Mouse (Mus musculus): ENCODE measurements around the gene Bmp2k. TPM values are rescaled to one million over a fixed set of nuclear protein-coding genes. Genes with fewer than 3 reads are reported as not detected.

The Bmp2k gene
- polyA plus RNA-seq, 1 experiment from 2014 or later: 26.5 TPM

- 13% methylated on average over 39 of the region's 39 CpGs for WGBS (ENCODE audit: insufficient replicate concordance)
- H3K9me3 ChIP-seq (replicated peaks; ENCODE audit: control insufficient read depth, low read length): no peaks in the 10 kb centered on the region
- peak; percentile 2; the same call in 1 of the 2 replicates for ATAC-seq (ENCODE audit: low read depth)
- peak overlapping the region; percentile 98 for H3K9ac ChIP-seq (ENCODE audit: low read depth, low read length)
- no peaks in the 10 kb centered on the region for H3K27me3 ChIP-seq (ENCODE audit: control insufficient read depth, insufficient read depth, low read depth, low read length)
- peak overlapping the region; percentile 98 for H3K4me2 ChIP-seq (ENCODE audit: low read depth, low read length)
- peak overlapping the region; percentile 97 for H3K27ac ChIP-seq (ENCODE audit: low read length)
- H3K4me1 ChIP-seq (ENCODE audit: control insufficient read depth, low read depth, low read length): peaks cover 37% of the 10 kb centered on the region
- peaks cover 6% of the 10 kb centered on the region for H3K36me3 ChIP-seq (ENCODE audit: control insufficient read depth, insufficient read depth)
- peak overlapping the region; percentile 89 for H3K4me3 ChIP-seq (ENCODE audit: low read depth, low read length)
These were observed 834 bp upstream of the Bmp2k start for GRCm38 (mm10) chr5:96996401-96997309.

DNA sequence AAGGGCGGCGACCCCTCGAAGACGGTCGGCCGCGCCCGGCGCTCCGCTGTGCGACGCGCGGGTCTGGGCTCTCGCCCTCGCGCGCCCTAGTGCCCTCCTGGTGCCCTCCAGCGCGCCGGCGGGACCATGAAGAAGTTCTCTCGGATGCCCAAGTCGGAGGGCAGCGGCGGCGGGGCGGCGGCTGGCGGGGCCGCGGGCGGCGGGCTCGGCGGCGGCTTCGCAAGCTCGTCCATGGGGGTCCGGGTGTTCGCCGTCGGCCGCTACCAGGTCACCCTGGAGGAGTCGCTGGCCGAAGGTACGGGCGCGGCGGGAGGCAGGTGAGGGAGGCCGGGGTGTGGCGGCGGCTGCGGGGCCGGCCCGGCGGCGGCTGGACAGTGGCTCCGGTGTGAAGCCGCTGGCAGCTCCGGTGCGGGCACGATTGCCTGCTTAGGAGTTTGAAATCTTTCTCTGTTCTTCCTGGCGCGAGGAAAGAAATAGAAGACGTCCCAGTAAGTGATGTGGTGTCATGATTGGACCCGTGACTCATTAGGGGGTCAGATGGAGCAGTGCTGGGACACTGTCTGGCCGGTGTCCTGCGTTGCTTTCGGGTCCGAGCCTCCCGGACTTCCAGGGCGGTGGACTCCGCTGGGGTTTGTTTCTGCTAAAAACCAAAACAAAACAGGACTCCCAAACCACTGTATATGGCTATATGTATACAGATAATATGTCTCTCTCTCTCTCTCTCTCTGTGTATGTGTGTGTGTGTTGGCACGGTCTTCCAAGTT is 495 bp downstream of the Bmp2k start:
- Histone ChIP-seq H3K9ac (ENCODE audit: low read depth, low read length) (peak overlapping the region; percentile 98), H3K4me3 (ENCODE audit: low read depth, low read length) (peak overlapping the region; percentile 89), H3K27ac (ENCODE audit: low read length) (peak overlapping the region; percentile 97), H3K4me2 (ENCODE audit: low read depth, low read length) (peak overlapping the region; percentile 63), H3K36me3 (ENCODE audit: control insufficient read depth, insufficient read depth) (peaks cover 8% of the 10 kb centered on the region), H3K27me3 (ENCODE audit: control insufficient read depth, insufficient read depth, low read depth, low read length) (no peaks in the 10 kb centered on the region), H3K4me1 (ENCODE audit: control insufficient read depth, low read depth, low read length) (peaks cover 44% of the 10 kb centered on the region), H3K9me3 (replicated peaks; ENCODE audit: control insufficient read depth, low read length) (no peaks in the 10 kb centered on the region)
- peak; percentile 37 for ATAC-seq (ENCODE audit: low read depth)
- WGBS (ENCODE audit: insufficient replicate concordance): under 1% methylated on average over 65 of the region's 75 CpGs

DNA sequence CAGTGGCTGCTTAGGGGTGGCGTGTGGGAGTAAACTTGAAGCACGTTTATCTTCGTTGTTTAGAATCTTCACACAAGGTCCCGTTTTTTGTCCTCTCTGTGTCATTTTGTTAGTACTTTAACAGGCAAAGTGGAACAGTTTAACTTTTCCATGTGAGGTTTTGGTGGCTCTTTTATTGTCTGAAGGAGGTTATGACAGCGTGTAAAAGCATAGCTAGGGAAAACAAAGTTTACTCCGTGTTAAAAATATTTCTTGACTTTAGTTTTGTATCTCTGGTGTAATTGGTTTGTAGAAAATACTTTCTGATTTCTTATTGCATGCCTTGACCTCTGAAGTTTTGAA is 1.0 kb downstream of the Bmp2k start:
- peak overlapping the region; percentile 63 for H3K4me2 ChIP-seq (ENCODE audit: low read depth, low read length)
- H3K27ac ChIP-seq (ENCODE audit: low read length): peak overlapping the region; percentile 97
- peak overlapping the region; percentile 98 for H3K9ac ChIP-seq (ENCODE audit: low read depth, low read length)
- H3K9me3 ChIP-seq (replicated peaks; ENCODE audit: control insufficient read depth, low read length): no peaks in the 10 kb centered on the region
- H3K27me3 ChIP-seq (ENCODE audit: control insufficient read depth, insufficient read depth, low read depth, low read length): no peaks in the 10 kb centered on the region
- H3K4me1 ChIP-seq (ENCODE audit: control insufficient read depth, low read depth, low read length): peaks cover 48% of the 10 kb centered on the region
- WGBS (ENCODE audit: insufficient replicate concordance): 3% methylated on average over 6 of the region's 6 CpGs
- peaks cover 8% of the 10 kb centered on the region for H3K36me3 ChIP-seq (ENCODE audit: control insufficient read depth, insufficient read depth)
- 0 out of 2 replicates have a peak, but pooled peaks have one; percentile 1 for ATAC-seq (ENCODE audit: low read depth)
- H3K4me3 ChIP-seq (ENCODE audit: low read depth, low read length): peak overlapping the region; percentile 89

DNA sequence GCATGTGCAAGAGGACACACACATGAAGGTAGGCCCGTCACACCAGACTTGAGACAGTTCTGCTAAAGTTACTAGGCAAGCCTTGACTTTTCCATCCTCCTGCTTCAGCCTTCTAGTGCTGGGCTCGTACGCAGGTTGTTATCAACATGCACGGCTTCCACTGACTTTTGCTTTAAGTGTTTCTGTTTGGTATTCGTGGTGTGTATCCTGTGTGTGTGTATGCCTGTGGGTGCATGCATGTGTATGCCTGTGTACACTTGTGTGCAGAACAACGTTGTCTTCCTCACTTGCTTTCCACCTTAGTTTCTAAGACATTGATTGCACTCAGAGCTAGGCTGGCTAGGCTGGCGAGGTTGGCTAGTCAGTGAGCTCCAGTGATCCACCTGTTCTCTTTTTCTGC is 2.1 kb downstream of the Bmp2k start:
- Histone ChIP-seq H3K27ac (ENCODE audit: low read length) (peak overlapping the region; percentile 62), H3K36me3 (ENCODE audit: control insufficient read depth, insufficient read depth) (peaks cover 8% of the 10 kb centered on the region), H3K9ac (ENCODE audit: low read depth, low read length) (peak overlapping the region; percentile 71), H3K9me3 (replicated peaks; ENCODE audit: control insufficient read depth, low read length) (no peaks in the 10 kb centered on the region), H3K4me2 (ENCODE audit: low read depth, low read length) (peak overlapping the region; percentile 63), H3K4me3 (ENCODE audit: low read depth, low read length) (peak overlapping the region; percentile 89), H3K27me3 (ENCODE audit: control insufficient read depth, insufficient read depth, low read depth, low read length) (no peaks in the 10 kb centered on the region), H3K4me1 (ENCODE audit: control insufficient read depth, low read depth, low read length) (peaks cover 56% of the 10 kb centered on the region)
- ATAC-seq (ENCODE audit: low read depth): no peak
- 44% methylated on average over 7 of the region's 7 CpGs for WGBS (ENCODE audit: insufficient replicate concordance)

DNA sequence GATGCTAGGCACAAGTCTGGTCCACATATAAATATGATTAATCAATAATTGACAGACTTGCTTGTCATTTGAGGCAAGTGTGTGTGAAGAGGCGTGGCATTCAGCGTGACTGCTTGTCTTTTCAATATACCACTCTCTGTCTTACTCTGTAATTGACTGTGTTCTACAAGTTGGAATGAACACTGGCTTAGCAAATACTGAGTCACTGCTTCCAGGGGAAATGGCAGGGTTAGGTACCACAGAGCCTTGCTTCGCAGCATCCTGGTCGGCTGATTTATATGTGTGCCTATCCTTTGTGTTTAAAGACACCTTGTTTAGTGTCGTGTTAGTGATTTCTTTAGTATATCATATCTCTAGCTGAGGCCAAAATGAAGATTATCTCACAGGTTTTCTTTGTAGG is 3.0 kb downstream of the Bmp2k start:
- H3K4me3 ChIP-seq (ENCODE audit: low read depth, low read length): peak overlapping the region; percentile 89
- no peak for ATAC-seq (ENCODE audit: low read depth)
- H3K27me3 ChIP-seq (ENCODE audit: control insufficient read depth, insufficient read depth, low read depth, low read length): no peaks in the 10 kb centered on the region
- peak overlapping the region; percentile 71 for H3K9ac ChIP-seq (ENCODE audit: low read depth, low read length)
- WGBS (ENCODE audit: insufficient replicate concordance): 71% methylated on average over 5 of the region's 5 CpGs
- peak overlapping the region; percentile 63 for H3K4me2 ChIP-seq (ENCODE audit: low read depth, low read length)
- peak overlapping the region; percentile 62 for H3K27ac ChIP-seq (ENCODE audit: low read length)
- peaks cover 8% of the 10 kb centered on the region for H3K36me3 ChIP-seq (ENCODE audit: control insufficient read depth, insufficient read depth)
- peaks cover 63% of the 10 kb centered on the region for H3K4me1 ChIP-seq (ENCODE audit: control insufficient read depth, low read depth, low read length)
- no peaks in the 10 kb centered on the region for H3K9me3 ChIP-seq (replicated peaks; ENCODE audit: control insufficient read depth, low read length)

- Histone ChIP-seq H3K4me2 (ENCODE audit: low read depth, low read length) (peak overlapping the region; percentile 63), H3K27ac (ENCODE audit: low read length) (no peak overlapping the region)
These were observed 3.7 kb downstream of the Bmp2k start for GRCm38 (mm10) chr5:97001153-97001552.

GRCm38 (mm10) chr5:97001571-97001970 is 4.1 kb downstream of the Bmp2k start:
- Histone ChIP-seq H3K4me3 (ENCODE audit: low read depth, low read length) (peak overlapping the region; percentile 89), H3K9me3 (replicated peaks; ENCODE audit: control insufficient read depth, low read length) (no peaks in the 10 kb centered on the region), H3K9ac (ENCODE audit: low read depth, low read length) (peak overlapping the region; percentile 24), H3K4me1 (ENCODE audit: control insufficient read depth, low read depth, low read length) (peaks cover 66% of the 10 kb centered on the region), H3K27me3 (ENCODE audit: control insufficient read depth, insufficient read depth, low read depth, low read length) (no peaks in the 10 kb centered on the region), H3K4me2 (ENCODE audit: low read depth, low read length) (peak overlapping the region; percentile 63), H3K36me3 (ENCODE audit: control insufficient read depth, insufficient read depth) (peaks cover 8% of the 10 kb centered on the region), H3K27ac (ENCODE audit: low read length) (peak overlapping the region; percentile 49)
- 79% methylated on average over 5 of the region's 5 CpGs for WGBS (ENCODE audit: insufficient replicate concordance)
- ATAC-seq (ENCODE audit: low read depth): no peak

More at GRCm38 (mm10) chr5:97001153-97001552, 3.7 kb downstream of the Bmp2k start:
- 84% methylated on average over 10 of the region's 10 CpGs for WGBS (ENCODE audit: insufficient replicate concordance)
- Histone ChIP-seq H3K36me3 (ENCODE audit: control insufficient read depth, insufficient read depth) (peaks cover 8% of the 10 kb centered on the region), H3K9ac (ENCODE audit: low read depth, low read length) (peak overlapping the region; percentile 24; the same call in 1 of the 2 replicates), H3K4me1 (ENCODE audit: control insufficient read depth, low read depth, low read length) (peaks cover 67% of the 10 kb centered on the region), H3K4me3 (ENCODE audit: low read depth, low read length) (peak overlapping the region; percentile 89), H3K9me3 (replicated peaks; ENCODE audit: control insufficient read depth, low read length) (no peaks in the 10 kb centered on the region), H3K27me3 (ENCODE audit: control insufficient read depth, insufficient read depth, low read depth, low read length) (no peaks in the 10 kb centered on the region)
- ATAC-seq (ENCODE audit: low read depth): no peak

DNA sequence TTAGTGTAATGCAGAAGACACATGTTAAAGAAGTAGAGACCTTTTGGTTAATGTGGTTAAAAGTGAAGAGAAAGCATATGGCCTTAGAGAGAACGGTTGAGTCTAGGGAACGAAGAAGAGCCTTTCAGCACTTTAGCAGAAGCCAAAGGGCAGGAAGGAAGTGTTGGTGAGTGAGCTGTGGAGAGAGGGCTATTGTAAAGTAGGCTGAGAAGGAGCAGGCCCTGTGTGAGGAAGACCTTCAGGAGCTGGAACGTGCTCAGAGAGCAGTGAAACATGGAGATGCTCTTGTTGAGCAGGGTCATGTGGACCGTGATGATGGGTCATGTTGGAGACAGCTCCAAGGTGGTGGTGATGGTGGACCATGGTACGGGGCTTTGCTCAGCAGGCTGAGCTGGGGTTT is 4.8 kb downstream of the Bmp2k start:
- no peak for ATAC-seq (ENCODE audit: low read depth)
- H3K27me3 ChIP-seq (ENCODE audit: control insufficient read depth, insufficient read depth, low read depth, low read length): no peaks in the 10 kb centered on the region
- peak overlapping the region; percentile 36 for H3K4me3 ChIP-seq (ENCODE audit: low read depth, low read length)
- H3K4me2 ChIP-seq (ENCODE audit: low read depth, low read length): peak overlapping the region; percentile 63
- peak overlapping the region; percentile 44; the same call in 1 of the 2 replicates for H3K9ac ChIP-seq (ENCODE audit: low read depth, low read length)
- peaks cover 8% of the 10 kb centered on the region for H3K36me3 ChIP-seq (ENCODE audit: control insufficient read depth, insufficient read depth)
- WGBS (ENCODE audit: insufficient replicate concordance): 51% methylated on average over 5 of the region's 5 CpGs
- no peaks in the 10 kb centered on the region for H3K9me3 ChIP-seq (replicated peaks; ENCODE audit: control insufficient read depth, low read length)
- H3K27ac ChIP-seq (ENCODE audit: low read length): peak overlapping the region; percentile 32; the same call in 1 of the 2 replicates
- H3K4me1 ChIP-seq (ENCODE audit: control insufficient read depth, low read depth, low read length): peaks cover 65% of the 10 kb centered on the region
